7 mouse cellular contexts compared by ENCODE assay signal in the genomic region with DNA sequence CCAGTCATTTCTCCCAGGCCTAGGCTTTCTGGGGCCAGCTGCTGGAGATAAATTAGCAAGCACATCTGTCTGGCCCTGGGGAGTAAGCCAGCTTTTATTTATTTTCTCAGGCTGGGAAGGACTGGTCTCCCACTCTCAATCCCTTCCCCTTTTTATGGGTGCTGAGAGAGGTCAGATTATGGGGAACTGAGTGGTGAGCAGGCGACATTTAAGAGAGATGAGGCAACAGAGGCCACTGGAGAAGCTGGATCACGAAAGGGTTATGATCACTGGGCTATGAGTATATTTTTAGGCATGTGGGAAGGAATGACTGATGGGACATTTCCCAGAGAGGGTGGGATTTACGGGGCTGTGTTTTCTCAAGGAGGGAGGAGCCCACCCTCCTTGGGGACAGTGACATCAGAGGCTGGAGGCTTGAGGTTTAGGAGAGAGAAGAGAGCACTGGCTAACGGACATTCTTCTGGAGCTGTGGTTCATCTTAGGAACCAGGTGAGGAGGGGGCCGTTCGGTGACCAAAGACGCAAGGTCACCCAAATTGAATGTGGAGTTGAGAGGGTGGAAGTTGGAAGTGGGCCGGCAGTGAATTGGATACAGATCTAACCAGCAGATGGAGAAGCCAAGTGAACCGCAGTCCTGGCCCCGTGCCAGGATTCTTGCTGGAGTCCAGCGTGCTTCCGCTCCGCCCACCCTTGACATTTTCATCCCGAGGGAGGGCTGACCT.
DNase-seq lines count a peak whose midpoint lies in the region; ATAC-seq lines count a peak whose summit lies in the region.

No protein-coding gene starts in this region.

- H3K36me3 ChIP-seq in forebrain, embryonic 15.5 days: no peaks in the 10 kb centered on the region

- H3K4me2 ChIP-seq in forebrain, embryonic 15.5 days (replicated peaks): no peak overlapping the region

- no peaks in the 10 kb centered on the region for H3K9me3 ChIP-seq in forebrain, embryonic 15.5 days

- peaks cover 11% of the 10 kb centered on the region for H3K4me1 ChIP-seq in forebrain, embryonic 15.5 days

- H3K9ac ChIP-seq in forebrain, embryonic 15.5 days (replicated peaks): no peak overlapping the region

- H3K27ac ChIP-seq in forebrain, embryonic 15.5 days (replicated peaks): no peak overlapping the region

- no peaks in the 10 kb centered on the region for H3K27me3 ChIP-seq in forebrain, embryonic 15.5 days

- DNase-seq in MN1 (ENCODE audit: low spot score): peak; percentile 79
- DNase-seq in adrenal gland, postnatal 4 days (ENCODE audit: low spot score in 2 of 2): peak; percentile 64 to 79
- peak; percentile 92 for DNase-seq in heart, postnatal 14 days
- peak; percentile 36 to 58 for DNase-seq in layer of hippocampus, adult 8-10 months (ENCODE audit: low spot score in 2 of 2)
- DNase-seq in lung, postnatal 10 days: peak; percentile 92
- DNase-seq in right cerebral cortex, postnatal 25 days: peak; percentile 49

- intact Hi-C loops in heart, postnatal 14 days (cut with DNase I): loop anchor here (5.0 kb wide), 1 partner anchor 59 kb away; no protein-coding TSS in a partner anchor

- H3K4me3 ChIP-seq in forebrain, embryonic 15.5 days: no peak overlapping the region

- ATAC-seq in forebrain, embryonic 15.5 days (replicated peaks): peak; percentile 29; the same call in 1 of the 2 replicates

- 37% methylated on average over 14 of the region's 14 CpGs for WGBS in forebrain, embryonic 15.5 days
